Mouse (Mus musculus) retina, embryonic 14.5 days (tissue): Measurements from ENCODE around the gene Trim27.

ENCODE experiments used
- DNase-seq: peaks from one replicate; pipeline ENCODE4 v3.0.0-alpha.2; 2015; ENCODE audit warnings: low spot score

Gene Trim27

GRCm38 (mm10) chr13:21172241-21173027 lies 6.8 kb upstream of the Trim27 start:
- DNase-seq: peak; percentile 90

GRCm38 (mm10) chr13:21173072-21173471 lies 6.2 kb upstream of the Trim27 start:
- peak; percentile 59 for DNase-seq

GRCm38 (mm10) chr13:21176733-21177132 lies 2.5 kb upstream of the Trim27 start:
- DNase-seq: no peak

- no peak for DNase-seq
Observed at GRCm38 (mm10) chr13:21177657-21178056, 1.6 kb upstream of the Trim27 start.

- no peak for DNase-seq
Observed at GRCm38 (mm10) chr13:21178364-21178763, 881 bp upstream of the Trim27 start.

- DNase-seq: peak; percentile 90
Observed at GRCm38 (mm10) chr13:21179724-21180550, 692 bp downstream of the Trim27 start.

- DNase-seq: peak; percentile 73
Observed at GRCm38 (mm10) chr13:21180551-21181530, 1.6 kb downstream of the Trim27 start.

- DNase-seq: no peak
Observed at GRCm38 (mm10) chr13:21181996-21182395, 2.8 kb downstream of the Trim27 start.

- no peak for DNase-seq
Observed at GRCm38 (mm10) chr13:21183066-21183465, 3.8 kb downstream of the Trim27 start.

- no peak for DNase-seq
Observed at GRCm38 (mm10) chr13:21183661-21184060, 4.4 kb downstream of the Trim27 start.

- DNase-seq: no peak
Observed at GRCm38 (mm10) chr13:21185521-21185920, 6.3 kb downstream of the Trim27 start.

- no peak for DNase-seq
Observed at GRCm38 (mm10) chr13:21195406-21196228, 16.4 kb downstream of the Trim27 start.

- no peak for DNase-seq
Observed at GRCm38 (mm10) chr13:21197721-21198120, 18.5 kb downstream of the Trim27 start.

GRCm38 (mm10) chr13:21198313-21198712 lies 19.1 kb downstream of the Trim27 start:
- no peak for DNase-seq

GRCm38 (mm10) chr13:21199046-21200028 lies 20.1 kb downstream of the Trim27 start:
- DNase-seq: no peak

- peak; percentile 99 for DNase-seq
Observed at GRCm38 (mm10) chr13:21200043-21200999, 21.1 kb downstream of the Trim27 start.

- DNase-seq: peak; percentile 86
Observed at GRCm38 (mm10) chr13:21215275-21215983, 36.2 kb downstream of the Trim27 start.

- no peak for DNase-seq
Observed at GRCm38 (mm10) chr13:21216781-21217180, 37.5 kb downstream of the Trim27 start.
